Mouse (Mus musculus) stomach, postnatal 0 days (tissue): ENCODE results near the gene Noxred1.

ENCODE experiments used
- CTCF ChIP-seq: IDR thresholded peaks from 2 replicates; pipeline ENCODE4 v1.5.1; 2016; ENCODE audit warnings: antibody characterized with exemption, low read depth, mild to moderate bottlenecking, moderate library complexity
- EP300 ChIP-seq: optimal IDR thresholded peaks from 2 replicates; pipeline ENCODE3; 2016; ENCODE audit warnings: antibody characterized with exemption

DNA sequence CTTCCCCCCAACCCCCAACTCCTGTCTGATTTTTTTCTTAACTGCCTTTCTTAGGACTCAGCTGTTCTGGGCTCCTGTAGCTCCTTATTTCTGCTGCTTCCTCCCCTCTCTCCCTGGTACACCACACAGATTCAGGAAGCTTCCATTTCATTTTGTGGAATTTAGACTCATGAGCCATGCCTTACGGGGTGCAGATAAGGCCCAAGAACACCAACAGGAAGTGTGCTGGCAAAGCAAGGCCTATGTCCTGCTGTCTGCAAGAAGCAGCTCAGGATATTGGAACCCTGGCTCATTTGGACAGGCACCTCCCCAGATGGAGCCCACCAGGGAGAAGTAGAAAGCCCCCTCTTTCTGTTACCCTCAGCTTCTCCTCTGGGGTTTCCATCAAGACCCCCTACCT, 43.2 kb upstream of the Noxred1 start:
- TF ChIP-seq CTCF = no peak
- TF ChIP-seq EP300 = no peak
